Mouse (Mus musculus): ENCODE results near the gene Gm11595.
"Not testable (repeated sequence)": the region's sequence is repeated elsewhere in the genome, so short reads cannot be mapped to it uniquely, and the experiment has no call there.

DNA sequence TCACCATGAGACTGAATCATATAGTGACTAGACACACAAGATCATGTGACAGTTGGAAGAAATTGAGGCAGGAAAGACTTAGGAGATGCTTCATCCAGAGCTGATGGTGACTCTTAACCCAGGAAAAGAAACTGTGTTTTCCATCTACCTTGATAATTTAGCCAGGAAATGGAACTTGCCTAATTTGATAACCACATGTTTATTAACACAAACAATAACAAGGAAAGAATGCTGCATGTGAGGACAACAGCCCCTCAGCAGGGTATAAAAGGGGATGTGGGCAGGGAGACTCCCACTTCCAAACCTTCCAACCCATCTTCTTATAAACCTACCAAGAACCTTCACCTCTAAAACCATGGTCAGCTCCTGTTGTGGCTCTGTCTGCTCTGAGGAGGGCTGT is 12.2 kb upstream of the Gm11595 start, which contains the start of gene Krtap4-9:
- not testable (repeated sequence) for TF ChIP-seq CTCF (IDR thresholded peaks at IDR 0.05; ENCODE audit: borderline replicate concordance, insufficient read depth, low read length); POLR2A (IDR thresholded peaks at IDR 0.05; ENCODE audit: low read depth, low read length)
